Mouse (Mus musculus) brain, embryonic 14.5 days (tissue): ENCODE data around the gene Stk17b.

Experiments used
- CTCF ChIP-seq: fragments of 200-500 bp; IDR thresholded peaks from 2 replicates; pipeline ENCODE4 v1.5.1; 2012; ENCODE audit warnings: inconsistent platforms, mild to moderate bottlenecking, moderate library complexity, borderline replicate concordance; ENCODE audit not compliant: insufficient read depth, insufficient read length; ENCODE audit errors: extremely low read depth
- POLR2A ChIP-seq: fragments of 200-500 bp; IDR thresholded peaks from 2 replicates; pipeline ENCODE4 v1.6.1; 2012; ENCODE audit warnings: mild to moderate bottlenecking, inconsistent platforms, borderline replicate concordance; ENCODE audit not compliant: poor library complexity, insufficient read depth, insufficient read length, severe bottlenecking; ENCODE audit errors: extremely low read depth

- TF ChIP-seq POLR2A (no peak), CTCF (no peak)
Observed at GRCm38 (mm10) chr1:53748571-53748970, 36.5 kb downstream of the Stk17b start.
